9 mouse cellular contexts compared by ENCODE assay signal in genomic region chr4:22131751-22132736, GRCm38 (mm10).
DNase-seq lines count a peak whose midpoint lies in the region; ATAC-seq and TF ChIP-seq lines count a peak whose summit lies in the region.
"Had no signal": no experiment of that assay in that cellular context is flagged by ENCODE, and none has a peak within 500 bp of the region (broad histone marks: within the 10 kb centered on the region; RNA-seq: fewer than 3 reads in every experiment).

No protein-coding gene starts in this region.

- TF ChIP-seq EP300 in heart, adult 2 months (IDR thresholded peaks at IDR 0.05; ENCODE audit: insufficient read depth, low read depth, low read length) = no peak

- no peaks in the 10 kb centered on the region for H3K4me1 ChIP-seq in heart, adult 2 months (ENCODE audit: control insufficient read depth, insufficient read depth, low read length)
- H3K4me1 ChIP-seq in heart, embryonic 10.5 days = no peaks in the 10 kb centered on the region
- H3K4me1 ChIP-seq in neural tube, embryonic 11.5 days (ENCODE audit: control insufficient read depth, insufficient read depth, low read length) = no peaks in the 10 kb centered on the region
- H3K4me1 ChIP-seq: liver, embryonic 15.5 days had no signal

- TF ChIP-seq CTCF in heart, adult 2 months (IDR thresholded peaks at IDR 0.05) = peak; percentile 68

- no peaks in the 10 kb centered on the region for H3K79me2 ChIP-seq in heart, adult 2 months (replicated peaks; ENCODE audit: control insufficient read depth, insufficient read depth, low read length)

- H3K27me3 ChIP-seq in heart, adult 2 months (ENCODE audit: control insufficient read depth, insufficient read depth, low read length) = no peaks in the 10 kb centered on the region
- 0 out of 2 replicates have a peak, but pooled peaks cover 5% of the 10 kb centered on the region for H3K27me3 ChIP-seq in heart, embryonic 10.5 days (ENCODE audit: insufficient read depth, poor library complexity, severe bottlenecking)
- H3K27me3 ChIP-seq in neural tube, embryonic 11.5 days (ENCODE audit: control insufficient read depth, insufficient read depth, low read length) = no peaks in the 10 kb centered on the region
- H3K27me3 ChIP-seq: liver, embryonic 15.5 days had no signal

- no peaks in the 10 kb centered on the region for H3K36me3 ChIP-seq in heart, adult 2 months (ENCODE audit: control insufficient read depth, insufficient read depth, low read length)
- H3K36me3 ChIP-seq in heart, embryonic 10.5 days = no peaks in the 10 kb centered on the region
- no peaks in the 10 kb centered on the region for H3K36me3 ChIP-seq in neural tube, embryonic 11.5 days (ENCODE audit: control insufficient read depth, insufficient read depth, low read length)
- H3K36me3 ChIP-seq: liver, embryonic 15.5 days had no signal

- peak; percentile 75 for ATAC-seq in neural tube, embryonic 11.5 days (ENCODE audit: insufficient read depth, low FRiP score, low TSS enrichment)
- no peak for ATAC-seq in inflammation-experienced regulatory T-cells, adult 6 months

- no peak overlapping the region for H3K4me2 ChIP-seq in neural tube, embryonic 11.5 days (ENCODE audit: low read depth)
- H3K4me2 ChIP-seq: liver, embryonic 15.5 days had no signal

- no peaks in the 10 kb centered on the region for H3K9me3 ChIP-seq in heart, embryonic 10.5 days
- no peaks in the 10 kb centered on the region for H3K9me3 ChIP-seq in neural tube, embryonic 11.5 days (ENCODE audit: control insufficient read depth, low read length)
- H3K9me3 ChIP-seq: liver, embryonic 15.5 days had no signal

- intact Hi-C loops in heart, adult 2 months (cut with DNase I) = no loop called here

- no peak overlapping the region for H3K4me3 ChIP-seq in heart, adult 2 months
- no peak overlapping the region for H3K4me3 ChIP-seq in heart, embryonic 10.5 days
- H3K4me3 ChIP-seq in neural tube, embryonic 11.5 days (ENCODE audit: low read depth, low read length) = no peak overlapping the region
- H3K4me3 ChIP-seq: liver, embryonic 15.5 days had no signal

- no peak for TF ChIP-seq POLR2A in heart, adult 2 months (IDR thresholded peaks at IDR 0.05; ENCODE audit: insufficient read depth, low read depth, low read length)

- H3K27ac ChIP-seq in heart, adult 2 months = no peak overlapping the region
- no peak overlapping the region for H3K27ac ChIP-seq in heart, embryonic 10.5 days
- H3K27ac ChIP-seq in neural tube, embryonic 11.5 days (ENCODE audit: low read depth, low read length) = no peak overlapping the region
- H3K27ac ChIP-seq: liver, embryonic 15.5 days had no signal

- H3K9ac ChIP-seq in heart, adult 2 months (ENCODE audit: low read depth, low read length) = no peak overlapping the region
- no peak overlapping the region for H3K9ac ChIP-seq in neural tube, embryonic 11.5 days (ENCODE audit: low read length)
- H3K9ac ChIP-seq: liver, embryonic 15.5 days had no signal

- 65% methylated on average over 13 of the region's 13 CpGs for WGBS in heart, adult 2 months
- WGBS in heart, embryonic 10.5 days = 62% methylated on average over 13 of the region's 13 CpGs
- WGBS in neural tube, embryonic 11.5 days = 68% methylated on average over 13 of the region's 13 CpGs

- no peak for DNase-seq in heart, adult 2 months
- no peak for DNase-seq in heart, embryonic 10.5 days (ENCODE audit: low spot score)
- DNase-seq in MN1 (ENCODE audit: low spot score) = peak; percentile 9
- DNase-seq in fibroblast of lung, adult 2 months (ENCODE audit: low read depth) = peak; percentile 27
- DNase-seq in hindlimb bud, embryonic 11.5 days (ENCODE audit: extremely low spot score, low read depth, low spot score) = peak; percentile 14
- DNase-seq in layer of hippocampus, postnatal 36 days = peak; percentile 35 to 39
- DNase-seq in neural tube, embryonic 11.5 days (ENCODE audit: low spot score) = peak; percentile 60

Comparison
In these comparisons a context has a peak if more than half of its experiments do, and no peak if none do; other contexts are left out.
1. DNase-seq: peak in MN1 (single experiment), fibroblast of lung, adult 2 months (single experiment), hindlimb bud, embryonic 11.5 days (single experiment), layer of hippocampus, postnatal 36 days (2 of 2) and neural tube, embryonic 11.5 days (single experiment); none in heart, adult 2 months (0 of 2) and heart, embryonic 10.5 days (single experiment).